Mouse (Mus musculus): ENCODE results near the gene Cd5.
A peak's percentile ranks its signal among the peaks of the same experiment; 100 is the strongest.

Gene Cd5

DNA sequence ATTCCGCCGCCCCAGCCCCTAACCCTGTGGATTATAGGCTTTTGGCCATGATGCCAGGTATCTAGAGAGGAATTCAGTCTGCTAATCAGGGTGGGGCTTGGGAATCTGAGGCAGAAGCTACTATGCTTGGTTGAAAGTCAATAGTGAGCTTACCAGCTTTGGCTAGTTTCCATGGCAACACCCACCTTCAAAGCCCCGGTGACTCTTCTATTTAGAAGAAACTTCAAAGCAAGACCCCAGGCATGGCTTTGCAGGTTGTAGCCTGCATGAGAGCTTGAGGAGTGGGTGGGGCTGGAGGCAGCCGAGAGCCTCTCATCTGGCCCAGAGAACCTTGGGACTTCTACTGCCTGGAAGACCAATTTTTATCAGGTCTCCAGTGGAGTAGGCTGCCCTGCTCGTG is 15.2 kb downstream of the Cd5 start:
- no peak for DNase-seq

DNA sequence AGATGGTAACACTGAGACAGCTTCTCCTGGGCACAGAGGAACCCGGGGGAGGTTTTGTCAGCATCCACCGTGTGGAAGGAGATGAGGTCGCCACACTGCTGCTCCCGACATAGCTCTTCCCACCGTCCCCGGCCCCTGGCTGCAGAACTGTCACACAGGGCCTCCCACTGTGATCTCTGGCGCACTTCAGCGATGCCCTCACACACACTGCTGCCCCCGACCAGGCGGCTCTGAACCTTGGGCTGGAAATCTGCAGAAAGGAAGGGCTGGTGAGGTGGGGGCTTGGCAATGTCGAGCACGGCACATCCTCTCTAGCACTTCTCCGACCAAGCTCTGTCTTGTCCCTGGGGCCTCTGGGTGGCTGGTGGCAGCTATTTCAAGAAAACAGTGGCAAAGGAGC is 15.7 kb downstream of the Cd5 start:
- peak in 1 of 2 experiments; percentile 39 for DNase-seq

DNA sequence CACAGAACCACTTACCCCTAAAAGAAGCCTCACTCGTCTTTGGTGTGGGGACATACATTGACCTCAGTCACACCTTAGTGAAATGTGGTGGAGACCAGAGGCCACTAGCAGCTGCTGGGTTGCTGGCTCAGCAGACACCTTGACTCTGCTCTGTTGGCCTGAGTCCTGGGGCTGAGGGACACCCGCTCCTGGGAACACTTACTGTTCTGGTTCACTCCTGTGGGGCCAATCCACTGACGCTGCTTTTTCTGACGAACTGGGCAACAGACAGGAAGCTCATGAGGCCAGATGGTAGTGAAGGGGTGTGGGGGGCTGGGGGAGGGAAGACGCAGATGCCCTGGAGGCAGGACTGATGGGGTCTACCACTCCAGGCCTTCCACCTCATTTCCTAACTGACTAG is 17.7 kb downstream of the Cd5 start:
- no peak for DNase-seq

DNA sequence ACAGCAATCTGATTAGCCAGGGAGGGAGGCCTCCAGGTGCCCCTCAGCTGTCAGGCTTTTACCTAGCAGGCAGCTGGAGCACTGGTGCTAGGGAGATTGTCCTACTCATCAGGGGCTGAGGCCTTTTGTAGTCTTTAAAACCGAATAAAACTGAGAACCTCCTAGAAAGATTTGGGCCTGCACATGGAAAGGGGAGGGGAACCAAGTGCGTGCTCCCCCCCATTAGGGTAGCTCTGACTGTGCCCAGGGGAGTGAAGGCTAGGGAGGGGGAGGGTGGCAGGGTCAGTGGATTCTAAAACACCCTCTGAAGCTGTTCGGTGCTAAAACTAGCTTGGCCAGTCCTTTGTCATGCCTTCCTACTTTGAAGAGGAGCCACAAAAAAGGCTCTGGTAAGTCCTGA is 18.3 kb downstream of the Cd5 start:
- DNase-seq: no peak

DNA sequence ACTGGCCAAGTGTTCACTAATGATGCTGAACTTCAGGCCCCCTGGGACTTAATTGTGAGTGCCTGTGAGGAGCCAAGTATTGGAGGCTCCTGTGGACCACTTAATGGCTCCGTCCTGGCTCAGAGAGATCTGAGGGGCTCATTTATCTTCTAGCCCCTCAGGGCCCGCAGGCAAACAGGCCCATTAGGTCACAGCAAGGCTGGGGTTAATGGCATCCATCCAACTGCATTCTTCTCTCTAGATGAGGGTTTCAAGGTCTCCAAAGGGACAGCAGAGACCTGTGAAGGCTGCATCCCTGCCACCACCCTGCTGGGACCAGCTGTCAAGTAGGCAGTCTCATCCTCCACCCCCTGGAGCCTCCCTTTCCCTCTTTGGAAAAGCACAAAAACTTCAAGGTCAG is 19.1 kb downstream of the Cd5 start:
- DNase-seq: peak; percentile 78 to 84

DNA sequence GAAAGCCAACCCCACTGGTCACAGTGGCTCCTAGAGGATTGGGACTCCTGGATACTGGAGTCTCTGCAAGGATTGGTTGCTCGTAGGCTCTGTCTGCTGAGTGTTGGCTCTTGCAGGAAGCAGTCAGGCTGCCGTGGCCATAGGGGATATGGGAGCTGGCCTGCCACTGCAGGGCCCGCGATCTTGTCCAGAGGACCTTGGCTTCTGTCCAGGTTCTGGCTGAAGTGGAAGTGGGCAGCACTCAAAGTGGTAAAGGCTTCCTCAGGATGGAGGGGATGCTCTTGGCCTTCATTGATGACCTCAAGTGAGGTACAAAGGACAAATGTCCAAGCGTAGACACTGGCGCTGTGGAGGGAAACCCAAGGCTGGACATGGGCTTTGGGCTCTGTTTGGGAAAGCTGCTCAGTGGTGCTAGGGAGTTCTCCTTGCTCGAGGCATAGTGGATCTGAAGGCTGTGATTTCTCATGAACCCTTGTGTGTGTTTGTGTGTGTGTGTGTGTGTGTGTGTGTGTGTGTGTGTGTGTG is 20.5 kb downstream of the Cd5 start:
- DNase-seq: peak in 1 of 2 experiments; percentile 31

DNA sequence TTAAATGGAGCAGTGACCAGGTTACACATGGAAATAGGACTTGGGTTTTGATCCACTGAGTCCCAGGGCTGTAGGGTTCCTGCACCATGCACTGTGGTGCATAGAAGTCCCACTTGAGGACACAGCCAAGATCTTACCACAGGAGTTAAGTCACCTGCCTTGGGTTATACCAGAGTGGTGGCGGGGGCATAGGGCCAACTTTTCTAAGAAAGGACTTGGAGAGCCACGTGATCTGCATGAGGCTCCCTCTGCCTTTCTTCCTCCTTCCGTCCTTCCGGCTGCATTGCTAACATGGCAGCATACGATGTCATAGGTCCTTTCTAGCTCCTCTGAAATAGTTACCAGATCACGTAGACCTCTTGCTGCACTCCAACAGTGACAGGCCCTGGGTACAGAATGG is 23.3 kb downstream of the Cd5 start:
- peak in 1 of 2 experiments; percentile 29 for DNase-seq

DNA sequence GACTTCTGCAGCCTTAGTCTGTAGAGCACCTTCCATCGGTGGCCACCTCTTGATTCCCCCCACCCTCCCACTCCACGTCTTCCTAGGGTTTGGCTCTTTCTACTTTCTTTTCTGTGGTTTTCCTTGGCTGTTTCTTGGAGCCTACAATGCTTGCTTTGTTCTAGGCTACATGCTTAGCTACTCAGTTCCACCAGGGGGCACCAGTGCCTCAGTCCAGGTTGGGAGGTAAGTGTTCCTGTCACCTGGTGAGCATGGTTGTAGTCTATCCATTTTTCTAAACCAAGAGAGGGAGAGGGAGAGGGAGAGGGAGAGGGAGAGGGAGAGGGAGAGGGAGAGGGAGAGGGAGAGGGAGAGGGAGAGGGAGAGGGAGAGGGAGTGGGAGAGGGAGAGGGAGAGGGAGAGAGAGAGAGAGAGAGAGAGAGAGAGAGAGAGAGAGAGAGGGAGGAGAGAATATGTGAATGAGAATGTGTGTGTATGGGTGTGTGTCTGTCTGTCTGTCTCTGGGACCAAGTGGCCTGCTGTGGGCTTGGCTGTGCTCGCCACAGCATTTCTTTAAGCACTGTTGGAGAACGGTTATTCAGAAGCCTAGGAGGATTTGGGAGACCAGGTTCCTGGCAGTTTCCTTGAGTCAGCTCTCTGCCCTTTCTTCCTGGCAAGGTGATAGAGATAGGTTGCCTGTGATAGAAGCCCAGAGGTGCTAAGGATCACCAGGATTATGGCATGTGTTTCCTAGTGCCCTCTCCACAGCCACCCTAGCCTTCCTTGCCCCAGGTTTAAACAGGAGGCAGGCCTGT is 23.9 kb downstream of the Cd5 start:
- DNase-seq: peak; percentile 90 to 93

DNA sequence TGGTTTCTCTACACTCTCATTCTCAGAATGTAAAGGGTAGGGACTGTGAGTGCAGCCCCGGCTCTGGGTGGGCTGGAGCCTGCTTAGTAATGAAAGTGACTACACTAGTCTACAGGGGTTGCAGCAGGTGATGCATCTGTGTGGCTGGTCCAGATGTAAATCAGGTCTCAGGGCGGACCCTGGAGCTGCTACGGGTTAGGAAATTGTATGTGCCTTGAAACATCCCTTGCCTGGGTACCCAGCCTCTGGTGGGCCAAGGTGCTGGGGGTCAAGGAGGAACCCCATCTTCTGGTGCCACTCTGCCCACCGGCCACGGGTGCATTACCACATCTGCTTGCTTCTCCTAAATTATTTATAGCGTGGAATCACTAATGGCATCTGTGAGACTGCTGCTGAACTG is 24.6 kb downstream of the Cd5 start:
- no peak for DNase-seq

DNA sequence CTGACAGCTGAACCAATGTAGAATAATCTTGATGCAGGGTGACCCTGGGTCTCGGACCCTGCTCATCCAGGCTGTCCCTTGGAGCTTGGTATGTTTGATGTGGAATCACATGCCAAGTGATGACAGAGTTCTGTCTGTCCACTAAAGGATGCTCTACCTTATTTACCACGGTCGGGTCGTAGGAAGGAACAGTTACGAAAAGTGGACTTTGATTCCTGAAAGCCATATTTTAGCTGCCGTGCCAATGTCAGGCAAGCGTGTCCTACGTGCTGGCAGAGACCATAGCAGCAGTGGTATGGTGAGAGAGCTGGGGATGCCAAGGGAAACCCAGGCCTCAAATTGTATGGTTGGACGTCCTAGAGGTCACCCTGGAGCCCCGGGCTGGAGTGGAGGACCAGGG is 25.3 kb downstream of the Cd5 start:
- no peak for DNase-seq

DNA sequence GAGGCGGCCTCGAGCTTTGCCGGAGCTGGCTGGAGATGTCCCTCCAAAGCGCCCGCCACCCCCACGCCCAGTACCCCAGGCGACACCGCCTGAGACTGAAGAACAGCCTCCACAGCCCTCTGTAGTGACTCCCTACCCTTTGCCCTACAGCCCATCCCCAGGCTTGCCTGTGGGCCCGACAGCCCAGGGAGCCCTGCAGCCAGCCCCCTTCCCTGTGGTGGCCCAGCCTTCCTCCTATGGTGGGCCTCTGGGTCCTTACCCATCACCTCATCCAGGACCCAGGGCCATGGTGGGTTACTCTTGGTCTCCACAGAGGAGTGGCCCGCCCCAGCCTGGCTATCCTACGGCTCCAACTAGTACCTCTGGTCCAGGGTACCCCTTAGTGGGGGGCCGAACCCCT is 26.2 kb downstream of the Cd5 start:
- peak in 1 of 2 experiments; percentile 22 for DNase-seq

DNA sequence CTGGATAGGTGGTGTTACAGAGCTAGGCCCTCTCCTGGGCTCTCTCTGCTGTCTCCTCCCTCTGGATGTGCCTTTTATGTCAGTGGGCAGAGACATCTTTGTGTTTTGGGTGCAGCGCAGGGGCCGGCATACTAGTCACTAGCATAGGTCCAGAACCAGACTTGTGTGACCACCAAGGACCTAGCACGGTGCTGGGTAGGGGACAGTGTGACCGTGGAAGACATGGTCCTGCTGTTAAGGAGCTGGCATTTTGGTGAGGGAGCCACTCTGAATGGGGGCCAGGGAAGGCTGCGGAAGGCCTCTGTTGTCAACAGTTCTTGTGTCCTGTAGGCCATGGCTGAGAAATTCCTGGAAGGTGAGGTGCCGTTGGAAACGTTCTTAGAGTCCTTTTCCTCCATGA is 26.6 kb downstream of the Cd5 start:
- no peak for DNase-seq

DNA sequence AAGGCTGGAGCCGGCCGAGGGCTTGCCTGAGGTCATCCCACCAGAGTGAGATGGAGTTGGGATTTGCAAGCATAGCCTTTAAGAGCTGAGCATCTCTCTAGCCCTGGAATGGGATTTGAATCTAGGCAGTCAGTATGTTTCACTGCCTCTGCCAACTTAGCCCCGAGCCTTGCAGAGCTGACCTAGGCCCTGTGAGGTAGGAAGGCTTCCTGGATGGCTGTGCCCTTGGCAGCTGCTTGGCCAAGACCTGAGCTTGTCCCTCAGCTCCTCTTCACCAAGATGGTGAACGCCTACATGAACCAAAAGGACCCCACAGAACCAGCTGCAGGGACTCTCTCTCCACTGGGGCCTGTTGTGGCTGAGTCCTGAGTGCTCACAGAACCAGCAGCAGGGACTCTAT is 28.1 kb downstream of the Cd5 start:
- no peak for DNase-seq

DNA sequence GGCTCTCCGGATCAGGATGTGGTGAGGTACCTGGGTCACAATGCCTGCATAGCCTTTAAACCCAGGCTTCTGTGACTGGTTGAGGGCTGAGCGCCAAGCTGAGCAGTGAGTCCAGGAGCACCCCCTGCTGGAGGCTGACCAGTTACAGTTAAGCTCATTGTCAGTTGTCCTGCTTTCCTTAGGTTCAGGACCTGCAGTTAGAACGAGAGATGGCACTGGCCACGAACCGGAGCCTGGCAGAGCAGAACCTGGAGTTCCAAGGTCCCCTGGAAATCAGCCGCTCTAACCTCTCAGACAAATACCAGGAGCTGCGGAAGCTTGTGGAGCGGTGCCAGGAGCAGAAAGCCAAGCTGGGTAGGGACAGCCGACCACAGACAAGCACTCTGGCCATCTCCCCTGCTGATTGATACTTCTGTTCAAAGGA is 28.7 kb downstream of the Cd5 start:
- DNase-seq: peak; percentile 86 to 89

DNA sequence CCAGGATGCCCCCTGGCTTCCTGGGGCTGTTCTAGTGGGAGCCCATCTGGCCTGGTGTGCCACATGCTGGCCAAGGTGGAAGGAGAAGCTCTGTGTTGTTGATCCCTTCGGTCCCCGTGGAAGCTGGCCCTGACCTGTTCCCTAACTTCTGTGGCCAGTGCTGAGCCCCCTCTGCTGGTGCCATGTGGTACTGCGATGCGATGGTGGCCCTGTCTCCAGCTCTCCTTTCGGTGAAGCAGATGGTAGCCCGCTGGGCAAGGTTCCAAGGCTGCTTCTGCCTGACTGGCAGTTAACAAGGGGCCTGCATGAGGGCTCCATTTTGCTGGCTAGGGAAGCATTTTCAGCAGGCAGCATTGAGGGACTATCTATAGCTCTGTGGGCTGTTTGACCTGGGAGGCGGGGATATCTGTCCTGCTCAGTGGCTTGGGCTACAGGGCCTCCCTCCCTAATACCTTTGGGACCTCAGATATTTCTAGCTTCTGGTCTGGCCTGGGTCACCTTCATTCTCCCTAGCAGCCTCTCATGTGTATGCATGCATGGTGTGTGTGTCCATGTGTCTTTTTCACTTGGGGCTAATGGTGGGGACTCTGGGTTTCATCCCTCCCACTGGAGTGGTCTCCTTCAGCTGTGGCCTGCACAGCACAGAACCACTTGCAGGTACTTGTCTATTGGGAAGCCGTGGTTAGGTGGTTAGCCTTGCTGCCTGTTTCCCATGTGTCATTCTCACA is 29.3 kb downstream of the Cd5 start:
- peak; percentile 100 for DNase-seq

DNA sequence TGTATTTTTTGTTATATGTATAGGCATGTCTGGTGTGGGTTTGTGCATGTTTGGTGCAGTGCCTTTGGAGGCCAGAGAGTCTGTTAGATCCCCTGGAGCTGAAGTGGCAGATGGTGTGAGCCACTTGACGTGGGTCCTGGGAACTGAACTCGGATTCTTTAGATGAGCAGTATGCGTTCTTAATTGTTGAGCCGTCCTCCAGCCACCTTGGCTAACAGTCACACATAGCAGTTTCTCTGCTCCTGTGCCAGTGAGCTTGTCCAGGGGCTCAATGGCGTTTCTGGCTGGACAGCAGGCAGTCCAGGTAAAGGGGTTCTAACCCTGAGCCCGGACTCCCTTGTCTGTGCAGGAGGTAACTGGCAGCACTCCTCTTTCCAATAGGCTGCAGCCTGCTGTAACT is 29.9 kb downstream of the Cd5 start:
- DNase-seq: peak in 1 of 2 experiments; percentile 55

DNA sequence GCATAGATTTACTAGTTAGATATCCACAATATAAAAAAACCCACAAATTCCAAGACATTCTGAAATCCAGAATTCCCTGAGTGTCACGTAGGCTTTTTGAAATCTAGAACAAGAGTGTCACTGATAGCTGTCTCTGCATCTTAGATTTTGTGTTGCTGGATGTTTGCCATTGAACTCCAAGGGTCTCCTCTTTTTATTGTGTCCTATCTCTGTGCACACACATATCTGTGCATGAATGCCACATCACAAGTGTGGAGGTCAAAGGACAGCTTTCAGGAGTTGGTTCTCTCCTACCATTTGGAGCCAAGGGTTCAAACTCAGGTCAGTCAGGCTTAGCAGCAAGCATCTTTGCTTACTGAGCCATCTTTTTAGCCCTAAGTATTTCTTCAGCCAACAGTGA is 30.9 kb downstream of the Cd5 start:
- DNase-seq: no peak

DNA sequence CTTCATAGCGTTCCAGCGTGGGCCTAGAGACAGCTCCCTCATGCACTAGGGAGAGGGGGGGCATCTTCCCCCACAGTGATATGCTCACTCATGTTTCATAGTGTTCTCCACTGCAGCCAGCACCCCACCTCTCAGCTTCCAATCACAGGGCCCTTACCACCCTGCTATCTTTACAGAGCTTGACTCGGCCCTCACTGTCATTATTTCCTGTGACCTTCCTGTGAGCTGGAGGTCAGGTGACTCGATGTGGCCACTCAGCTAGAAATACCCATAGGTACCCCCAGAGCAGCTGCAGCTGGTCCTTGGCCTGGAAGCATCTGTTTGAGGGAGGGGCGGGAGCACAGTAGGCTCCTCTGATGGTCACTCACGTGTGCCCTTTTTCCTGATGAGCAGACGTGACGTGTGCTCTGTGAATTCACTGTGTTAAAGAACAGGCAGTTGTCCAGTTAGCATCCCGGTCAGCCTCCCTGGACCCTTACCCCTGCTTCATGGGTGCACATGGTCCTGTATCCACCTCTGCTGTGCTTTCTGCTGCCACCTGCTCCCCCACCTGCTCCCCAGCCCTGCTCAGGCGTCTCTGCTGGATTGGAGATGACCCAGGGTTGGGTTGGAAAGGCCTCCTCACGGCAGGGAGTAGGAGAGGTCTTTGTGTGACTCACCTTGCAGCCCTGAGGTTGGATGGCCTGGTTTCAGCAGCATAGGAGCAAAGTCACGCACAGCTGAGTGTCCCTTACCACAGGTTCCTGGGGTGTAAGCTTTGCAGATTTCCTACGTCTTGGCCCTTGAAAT is 31.5 kb downstream of the Cd5 start:
- peak; percentile 44 to 56 for DNase-seq

DNA sequence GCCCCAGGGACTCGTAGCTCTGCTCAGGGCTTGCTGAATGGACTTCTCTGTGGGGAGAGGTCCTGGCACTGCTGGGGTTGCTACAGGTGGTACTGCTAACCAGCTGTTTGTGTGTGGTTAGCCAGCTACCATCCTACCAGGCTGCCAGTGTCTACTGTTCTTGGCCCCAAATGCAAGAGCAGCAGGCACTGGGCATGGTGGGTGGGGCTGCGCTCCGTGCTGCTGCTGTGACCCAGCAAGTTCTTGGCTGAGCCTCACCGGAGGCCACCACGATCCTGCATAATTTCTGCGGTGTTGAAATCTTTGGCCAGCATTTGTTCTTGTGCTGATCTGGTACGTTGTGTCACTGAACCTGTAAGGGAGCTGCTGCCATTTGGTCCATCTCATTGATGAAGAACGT is 35.3 kb downstream of the Cd5 start:
- DNase-seq: peak in 1 of 2 experiments; percentile 52

DNA sequence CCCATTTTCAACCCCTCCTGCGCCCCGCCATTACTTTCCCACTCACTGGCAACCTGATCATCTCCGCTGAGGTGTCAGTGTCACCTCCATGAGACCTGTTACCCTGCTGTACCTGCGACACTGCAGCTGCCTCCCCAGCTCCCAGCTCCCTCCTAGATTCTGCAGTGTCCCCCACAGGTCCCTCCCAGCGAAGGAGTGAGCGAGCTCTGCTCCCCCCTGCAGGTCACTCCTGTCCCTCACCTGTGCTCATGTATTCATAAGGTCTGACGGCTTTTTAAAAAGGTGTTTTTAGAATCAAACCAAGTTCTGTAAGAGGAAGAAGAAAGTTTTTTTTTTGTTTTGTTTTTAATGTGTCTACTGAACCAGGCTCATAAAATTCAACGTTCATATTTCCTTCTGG is 36.7 kb downstream of the Cd5 start:
- peak in 1 of 2 experiments; percentile 4 for DNase-seq

DNA sequence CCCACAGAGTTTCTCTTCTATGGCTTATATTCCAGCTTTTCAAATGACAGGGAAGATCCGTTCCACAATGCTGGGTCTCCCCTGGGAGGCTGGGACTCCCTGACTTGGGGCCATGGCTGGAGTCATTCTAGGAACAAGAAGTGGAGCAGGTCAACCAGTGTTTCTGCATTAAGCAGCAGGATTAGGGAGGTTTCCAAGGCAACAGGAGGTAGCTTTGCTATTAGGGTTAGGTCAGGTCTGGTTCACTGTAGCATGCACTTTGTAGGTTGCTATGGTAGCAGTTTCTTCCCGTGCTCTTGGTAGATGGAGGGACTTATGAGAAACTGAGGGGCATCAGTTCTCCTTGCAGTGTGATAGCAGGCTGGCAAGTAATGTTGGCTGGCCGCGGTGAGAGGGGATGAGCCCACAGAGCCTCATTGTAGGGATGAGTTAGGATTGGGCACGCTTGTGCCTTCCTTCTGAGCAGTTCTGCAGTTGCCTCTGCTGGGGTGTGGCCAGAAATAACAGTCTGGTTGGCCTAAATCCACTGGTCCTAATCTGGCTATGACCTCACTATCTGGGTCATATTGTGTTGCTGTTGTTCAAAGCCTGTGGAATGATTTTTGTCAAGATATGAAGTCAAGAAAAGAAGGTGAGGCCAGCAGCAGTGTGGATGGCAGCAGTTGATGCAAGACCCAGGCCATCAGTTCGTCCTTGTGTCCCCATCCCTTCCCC is 37.6 kb downstream of the Cd5 start:
- peak; percentile 51 to 62 for DNase-seq

DNA sequence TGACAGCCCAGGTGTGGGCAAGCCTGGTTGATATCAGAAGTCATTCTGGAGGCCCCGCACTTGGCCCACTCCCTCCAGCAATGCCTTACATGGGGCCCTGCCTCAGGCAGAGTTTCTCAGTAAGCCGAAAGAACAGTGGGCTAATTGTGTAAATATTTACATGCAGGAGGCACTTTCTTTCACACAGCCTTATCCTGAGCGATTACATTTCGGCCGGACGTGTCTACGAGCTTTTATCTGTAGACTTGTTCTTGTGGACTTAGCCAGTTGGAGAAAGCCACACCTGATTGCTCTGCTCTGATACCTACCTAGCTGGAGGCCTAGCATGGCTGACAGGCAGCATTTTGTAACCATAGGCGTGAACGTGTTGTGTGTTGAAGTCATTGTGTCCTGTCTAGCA is 39.0 kb downstream of the Cd5 start:
- no peak for DNase-seq

All from cerebellum, postnatal 36 days (tissue).